Mouse (Mus musculus) forebrain, postnatal 0 days (tissue): Measurements from ENCODE around the gene Cdc42se1. TPM values are rescaled to one million over a fixed set of nuclear protein-coding genes. Genes with fewer than 3 reads are reported as not detected.

Source experiments
- ATAC-seq: fragments of 200-750 bp; cut with Nextera tagmentation; 2 replicates; pipeline ENCODE4 v1.8.0; 2017; ENCODE audit warnings: mild to moderate bottlenecking, moderate library complexity
- DNase-seq: peaks from one replicate; pipeline ENCODE4 v3.0.0-alpha.2; 2015
- H3K27ac ChIP-seq: fragments of 300-500 bp; sonication (generic); 2 replicates; pipeline ENCODE4 v1.5.1; 2014; ENCODE audit warnings: low read depth, mild to moderate bottlenecking, antibody characterized with exemption, low read length, moderate library complexity, mixed read lengths
- H3K27me3 ChIP-seq: fragments of 300-500 bp; sonication (generic); 2 replicates; pipeline ENCODE4 v1.6.1; 2014; ENCODE audit warnings: mild to moderate bottlenecking, low read length, mixed read lengths; ENCODE audit not compliant: insufficient read depth
- H3K36me3 ChIP-seq: fragments of 300-500 bp; sonication (generic); 2 replicates; pipeline ENCODE4 v1.6.1; 2014; ENCODE audit warnings: mild to moderate bottlenecking, moderate library complexity; ENCODE audit not compliant: insufficient read depth
- H3K4me1 ChIP-seq: fragments of 300-500 bp; sonication (generic); 2 replicates; pipeline ENCODE4 v1.6.1; 2014; ENCODE audit warnings: antibody characterized with exemption; ENCODE audit not compliant: insufficient read depth
- H3K4me2 ChIP-seq: fragments of 300-500 bp; sonication (generic); 2 replicates; pipeline ENCODE4 v1.6.1; 2014; ENCODE audit warnings: low read depth, mild to moderate bottlenecking, moderate library complexity
- H3K4me3 ChIP-seq: fragments of 300-500 bp; sonication (generic); 2 replicates; pipeline ENCODE4 v1.5.1; 2014; ENCODE audit warnings: low read depth, low read length, mixed read lengths
- H3K9ac ChIP-seq: fragments of 300-500 bp; sonication (generic); 2 replicates; pipeline ENCODE4 v1.6.1; 2014; ENCODE audit warnings: mild to moderate bottlenecking
- H3K9me3 ChIP-seq: fragments of 300-500 bp; sonication (generic); 2 replicates; pipeline ENCODE4 v1.6.1; 2016; ENCODE audit warnings: low read length
- CTCF ChIP-seq: sonication (generic); IDR thresholded peaks from 2 replicates; pipeline ENCODE4 v1.5.1; 2016; ENCODE audit warnings: antibody characterized with exemption, control low read depth, low read depth
- WGBS: fragments of 180-500 bp; shearing (Covaris S2); extraction: QIAGEN DNeasy Blood & Tissue Kit; methylation state at CpG from one replicate; pipeline ENCODE4 v1.1.7; 2014; 5-methylcytosine and 5-hydroxymethylcytosine counted together
- polyA plus RNA-seq: library from polyadenylated mRNA; unstranded; fragments of >200 nt; fragmentation: Nextera tagmentation; extraction: Ambion mirVana; gene quantifications from 2 replicates; pipeline ENCODE4 v1.2.1, GENCODE M21; 2015
- total RNA-seq: library from RNA; depleted of rRNA; stranded (reverse); fragments of >200 nt; gene quantifications from 2 replicates; pipeline ENCODE4 v1.2.3, GENCODE M21; 2014; rRNA removed

Gene Cdc42se1
- total and polyA plus RNA-seq, 2 experiments from 2014 or later, result 54.2 to 68.0 TPM

- no peaks in the 10 kb centered on the region for H3K9me3 ChIP-seq
- H3K4me2 ChIP-seq, result peak overlapping the region; percentile 81
- DNase-seq (peak; percentile 82), ATAC-seq (peak; percentile 74)
- WGBS, result under 1% methylated on average over 50 of the region's 51 CpGs
- H3K27me3 ChIP-seq, result no peaks in the 10 kb centered on the region
- peak; percentile 55 for TF ChIP-seq CTCF
- H3K4me3 ChIP-seq, result peak overlapping the region; percentile 66
- H3K9ac ChIP-seq, result peak overlapping the region; percentile 74
- peaks cover 11% of the 10 kb centered on the region for H3K4me1 ChIP-seq
- H3K36me3 ChIP-seq, result peaks cover 3% of the 10 kb centered on the region; the same call in 1 of the 2 replicates
- H3K27ac ChIP-seq, result peak overlapping the region; percentile 83
Measured at GRCm38 (mm10) chr3:95282865-95283588, 54.5 kb downstream of the Cdc42se1 start.

DNA sequence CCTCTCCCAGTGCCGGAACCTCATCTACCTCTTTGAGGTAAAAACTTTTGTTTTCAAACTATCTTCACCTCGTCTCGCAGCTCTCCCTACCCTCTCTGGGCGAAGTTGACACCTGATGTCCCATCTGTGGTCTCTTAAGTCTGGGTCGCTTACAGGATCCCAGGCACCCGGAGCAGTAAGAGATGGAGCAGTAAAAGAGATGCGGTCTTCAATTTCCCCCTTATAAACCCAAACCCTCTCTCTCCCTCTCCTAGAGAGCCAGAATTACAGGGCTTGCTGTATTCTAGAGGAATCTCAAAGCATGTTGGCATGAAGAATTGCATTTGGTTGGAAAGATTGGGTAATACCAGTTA, 55.0 kb downstream of the Cdc42se1 start:
- no peak for TF ChIP-seq CTCF
- Histone ChIP-seq H3K4me1 (peaks cover 11% of the 10 kb centered on the region), H3K9me3 (no peaks in the 10 kb centered on the region), H3K4me2 (peak overlapping the region; percentile 81), H3K9ac (peak overlapping the region; percentile 74), H3K27ac (peak overlapping the region; percentile 83), H3K27me3 (no peaks in the 10 kb centered on the region), H3K4me3 (peak overlapping the region; percentile 66), H3K36me3 (peaks cover 8% of the 10 kb centered on the region; the same call in 1 of the 2 replicates)
- 4% methylated on average over 7 of the region's 7 CpGs for WGBS
- no peak for ATAC-seq
- peak; percentile 38 for DNase-seq

- Histone ChIP-seq H3K27me3 (no peaks in the 10 kb centered on the region), H3K4me1 (peaks cover 11% of the 10 kb centered on the region), H3K4me3 (peak overlapping the region; percentile 66), H3K9ac (peak overlapping the region; percentile 74), H3K9me3 (no peaks in the 10 kb centered on the region), H3K36me3 (peaks cover 11% of the 10 kb centered on the region; the same call in 1 of the 2 replicates), H3K4me2 (peak overlapping the region; percentile 81), H3K27ac (no peak overlapping the region)
- DNase-seq, result no peak
- ATAC-seq, result no peak
- 13% methylated on average over 1 of the region's 1 CpGs for WGBS
- no peak for TF ChIP-seq CTCF
Measured at GRCm38 (mm10) chr3:95284062-95284461, 55.5 kb downstream of the Cdc42se1 start.

DNA sequence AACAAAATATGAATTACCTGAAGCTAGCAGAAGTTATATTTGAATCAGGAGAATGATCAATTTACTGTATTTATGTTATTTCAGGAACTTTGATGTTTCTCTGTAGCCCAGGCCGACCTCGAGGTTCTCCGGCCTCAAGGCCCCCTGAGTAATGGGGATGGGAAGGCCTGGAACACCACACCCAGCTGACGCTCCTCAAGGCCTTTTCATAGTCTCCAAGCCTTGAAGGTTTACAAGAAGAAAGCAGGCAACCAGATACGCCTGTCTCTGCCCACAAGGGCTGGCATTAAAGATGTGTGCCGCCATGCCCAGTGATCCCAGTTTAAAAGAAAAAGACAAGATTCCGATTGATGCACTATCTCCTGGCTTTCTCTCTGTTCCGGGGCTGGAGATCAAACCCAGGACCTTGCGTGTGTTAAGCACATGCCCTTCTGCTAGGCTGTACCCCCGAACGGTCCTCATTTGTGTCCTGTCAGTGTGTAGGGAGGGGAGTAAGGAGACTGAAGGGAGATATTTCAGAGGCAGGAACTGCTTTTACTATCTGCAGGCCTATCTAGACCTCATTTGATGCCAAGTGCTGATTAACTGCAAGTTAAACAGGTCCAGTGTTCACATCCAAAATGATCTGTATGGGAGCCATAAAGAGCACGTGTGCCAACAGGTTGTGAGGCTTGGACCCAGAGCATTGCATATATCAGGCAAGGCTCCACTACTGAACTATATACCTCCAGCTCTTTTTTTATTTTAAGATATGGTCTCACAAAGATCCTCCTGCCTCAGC, 56.2 kb downstream of the Cdc42se1 start:
- Histone ChIP-seq H3K36me3 (peaks cover 11% of the 10 kb centered on the region; the same call in 1 of the 2 replicates), H3K27ac (no peak overlapping the region), H3K4me3 (no peak overlapping the region), H3K4me1 (peaks cover 11% of the 10 kb centered on the region), H3K27me3 (no peaks in the 10 kb centered on the region), H3K9me3 (no peaks in the 10 kb centered on the region), H3K4me2 (peak overlapping the region; percentile 81), H3K9ac (no peak overlapping the region)
- DNase-seq, result no peak
- TF ChIP-seq CTCF, result no peak
- 93% methylated on average over 12 of the region's 12 CpGs for WGBS
- no peak for ATAC-seq

- H3K9me3 ChIP-seq, result no peaks in the 10 kb centered on the region
- WGBS, result 90% methylated on average over 5 of the region's 5 CpGs
- H3K9ac ChIP-seq, result no peak overlapping the region
- no peak for DNase-seq
- H3K27ac ChIP-seq, result no peak overlapping the region
- no peak for TF ChIP-seq CTCF
- peaks cover 11% of the 10 kb centered on the region for H3K4me1 ChIP-seq
- H3K36me3 ChIP-seq, result peaks cover 11% of the 10 kb centered on the region; the same call in 1 of the 2 replicates
- H3K27me3 ChIP-seq, result no peaks in the 10 kb centered on the region
- ATAC-seq, result no peak
- H3K4me3 ChIP-seq, result no peak overlapping the region
- H3K4me2 ChIP-seq, result no peak overlapping the region
Measured at GRCm38 (mm10) chr3:95285390-95285789, 56.9 kb downstream of the Cdc42se1 start.

Other genes with a start within 250 kb of the Cdc42se1 start
- 20.3 and 23.1 TPM in 2 replicates for gene Zfp687, start 213.3 kb upstream of the Cdc42se1 start, total RNA-seq
- gene Zfp687, start 213.3 kb upstream of the Cdc42se1 start, polyA plus RNA-seq, result 9.8 and 13.1 TPM in 2 replicates
- gene Psmd4, start 186.1 kb upstream of the Cdc42se1 start, total RNA-seq, result 203 and 255 TPM in 2 replicates
- 278 and 279 TPM in 2 replicates for gene Psmd4, start 186.1 kb upstream of the Cdc42se1 start, polyA plus RNA-seq
- gene Pip5k1a, start 121.8 kb upstream of the Cdc42se1 start, total RNA-seq, result 19.5 and 22.6 TPM in 2 replicates
- gene Pip5k1a, start 121.8 kb upstream of the Cdc42se1 start, polyA plus RNA-seq, result 13.8 and 14.5 TPM in 2 replicates
- gene Vps72, start 117.7 kb upstream of the Cdc42se1 start, total RNA-seq, result 88.6 and 92.8 TPM in 2 replicates
- 164 and 191 TPM in 2 replicates for gene Vps72, start 117.7 kb upstream of the Cdc42se1 start, polyA plus RNA-seq
- 0.24 and 1.5 TPM in 2 replicates for gene Tmod4, start 104.3 kb upstream of the Cdc42se1 start, total RNA-seq
- 0.39 and 0.62 TPM in 2 replicates for gene Tmod4, start 104.3 kb upstream of the Cdc42se1 start, polyA plus RNA-seq
- 47.6 and 52.7 TPM in 2 replicates for gene Scnm1, start 94.7 kb upstream of the Cdc42se1 start, total RNA-seq
- 83.3 and 88.9 TPM in 2 replicates for gene Scnm1, start 94.7 kb upstream of the Cdc42se1 start, polyA plus RNA-seq
- gene Lysmd1, start 94.6 kb upstream of the Cdc42se1 start, total RNA-seq, result 38.7 and 39.2 TPM in 2 replicates
- gene Lysmd1, start 94.6 kb upstream of the Cdc42se1 start, polyA plus RNA-seq, result 39.7 and 45.8 TPM in 2 replicates
- 1.2 and 1.3 TPM in 2 replicates for gene Tnfaip8l2, start 86.4 kb upstream of the Cdc42se1 start, total RNA-seq
- gene Tnfaip8l2, start 86.4 kb upstream of the Cdc42se1 start, polyA plus RNA-seq, result 1.8 and 3.3 TPM in 2 replicates
- 75.2 and 94.1 TPM in 2 replicates for gene Sema6c, start 68.3 kb upstream of the Cdc42se1 start, total RNA-seq
- 24.2 and 28.4 TPM in 2 replicates for gene Sema6c, start 68.3 kb upstream of the Cdc42se1 start, polyA plus RNA-seq
- 6.1 and 9.9 TPM in 2 replicates for gene Gabpb2, start 10.8 kb upstream of the Cdc42se1 start, total RNA-seq
- 0.54 and 1.5 TPM in 2 replicates for gene Gabpb2, start 10.8 kb upstream of the Cdc42se1 start, polyA plus RNA-seq
- 207 and 235 TPM in 2 replicates for gene Mllt11, start 3.4 kb downstream of the Cdc42se1 start, total RNA-seq
- gene Mllt11, start 3.4 kb downstream of the Cdc42se1 start, polyA plus RNA-seq, result 578 and 712 TPM in 2 replicates
- gene Gm128, start 12.9 kb downstream of the Cdc42se1 start, total RNA-seq, result 0.29 TPM in 1 of 2 replicates, not detected in the other
- 0.11 and 0.28 TPM in 2 replicates for gene Gm128, start 12.9 kb downstream of the Cdc42se1 start, polyA plus RNA-seq
- 0.23 and 0.33 TPM in 2 replicates for gene Bnipl, start 22.5 kb downstream of the Cdc42se1 start, total RNA-seq
- not detected in 2 replicates for gene Bnipl, start 22.5 kb downstream of the Cdc42se1 start, polyA plus RNA-seq
- 29.5 and 35.4 TPM in 2 replicates for gene Mindy1, start 52.6 kb downstream of the Cdc42se1 start, total RNA-seq
- gene Mindy1, start 52.6 kb downstream of the Cdc42se1 start, polyA plus RNA-seq, result 33.6 and 38.9 TPM in 2 replicates
- 47.2 and 59.0 TPM in 2 replicates for gene Prune1, start 53.3 kb downstream of the Cdc42se1 start, total RNA-seq
- 51.4 and 60.4 TPM in 2 replicates for gene Prune1, start 53.3 kb downstream of the Cdc42se1 start, polyA plus RNA-seq
- gene Anxa9, start 78.4 kb downstream of the Cdc42se1 start, total RNA-seq, result 0.14 and 0.54 TPM in 2 replicates
- gene Anxa9, start 78.4 kb downstream of the Cdc42se1 start, polyA plus RNA-seq, result 0.24 and 0.40 TPM in 2 replicates
- gene Cers2, start 86.1 kb downstream of the Cdc42se1 start, total RNA-seq, result 59.4 and 72.6 TPM in 2 replicates
- gene Cers2, start 86.1 kb downstream of the Cdc42se1 start, polyA plus RNA-seq, result 68.6 and 77.9 TPM in 2 replicates
- gene Setdb1, start 128.5 kb downstream of the Cdc42se1 start, total RNA-seq, result 49.9 and 56.1 TPM in 2 replicates
- gene Setdb1, start 128.5 kb downstream of the Cdc42se1 start, polyA plus RNA-seq, result 24.1 and 28.3 TPM in 2 replicates
- not detected in 2 replicates for gene 4930558C23Rik, start 174.1 kb downstream of the Cdc42se1 start, total RNA-seq
- not detected in 2 replicates for gene 4930558C23Rik, start 174.1 kb downstream of the Cdc42se1 start, polyA plus RNA-seq
- 14.2 and 14.7 TPM in 2 replicates for gene Arnt, start 205.7 kb downstream of the Cdc42se1 start, total RNA-seq
- 4.0 and 7.8 TPM in 2 replicates for gene Arnt, start 205.7 kb downstream of the Cdc42se1 start, polyA plus RNA-seq